18 mouse cellular contexts compared by ENCODE assay signal in the genomic region with DNA sequence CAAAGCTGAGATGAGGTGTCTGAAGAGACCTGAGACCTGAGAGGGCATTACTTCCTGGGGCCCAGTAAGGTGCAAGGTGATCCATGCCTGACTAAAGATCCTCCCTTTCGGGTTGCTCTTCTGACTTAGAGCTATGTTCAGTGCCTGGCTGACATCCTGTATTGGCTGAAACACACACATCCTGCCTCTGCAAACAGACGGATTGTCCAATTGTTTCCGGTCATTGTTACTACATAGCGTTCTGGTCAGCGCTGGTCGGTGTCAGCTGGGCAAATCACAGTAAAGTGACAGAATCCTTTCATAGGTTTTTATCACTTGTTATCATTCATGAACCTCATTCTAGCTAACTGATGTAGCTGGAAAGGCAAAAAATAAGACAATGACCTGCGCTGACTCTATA.
DNase-seq lines count a peak whose midpoint lies in the region; ATAC-seq and TF ChIP-seq lines count a peak whose summit lies in the region.
"Had no signal": no experiment of that assay in that cellular context is flagged by ENCODE, and none has a peak within 500 bp of the region (broad histone marks: within the 10 kb centered on the region; RNA-seq: fewer than 3 reads in every experiment).

No protein-coding gene starts in this region.

- no peaks in the 10 kb centered on the region for H3K36me3 ChIP-seq in forebrain, embryonic 11.5 days (ENCODE audit: control insufficient read depth, insufficient read depth, low read length)
- no peaks in the 10 kb centered on the region for H3K36me3 ChIP-seq in forebrain, postnatal 0 days (ENCODE audit: insufficient read depth)
- H3K36me3 ChIP-seq in kidney, embryonic 15.5 days = no peaks in the 10 kb centered on the region
- H3K36me3 ChIP-seq: embryonic facial prominence, embryonic 15.5 days; forebrain, embryonic 10.5 days; hindbrain, embryonic 13.5 days; intestine, embryonic 15.5 days; limb, embryonic 10.5 days had no signal

- TF ChIP-seq CTCF in forebrain, postnatal 0 days (IDR thresholded peaks at IDR 0.05; ENCODE audit: low read depth) = no peak

- no peaks in the 10 kb centered on the region for H3K9me3 ChIP-seq in forebrain, embryonic 11.5 days (ENCODE audit: control insufficient read depth, low read length)
- H3K9me3 ChIP-seq in forebrain, postnatal 0 days (ENCODE audit: low read length) = no peaks in the 10 kb centered on the region
- no peaks in the 10 kb centered on the region for H3K9me3 ChIP-seq in kidney, embryonic 15.5 days (replicated peaks)
- H3K9me3 ChIP-seq: embryonic facial prominence, embryonic 15.5 days; forebrain, embryonic 10.5 days; hindbrain, embryonic 13.5 days; intestine, embryonic 15.5 days; limb, embryonic 10.5 days had no signal

- no peaks in the 10 kb centered on the region for H3K4me1 ChIP-seq in forebrain, embryonic 11.5 days (replicated peaks; ENCODE audit: control insufficient read depth, insufficient read depth, low read length)
- H3K4me1 ChIP-seq in forebrain, postnatal 0 days (ENCODE audit: insufficient read depth) = 0 out of 2 replicates have a peak, but pooled peaks cover 2% of the 10 kb centered on the region
- no peaks in the 10 kb centered on the region for H3K4me1 ChIP-seq in kidney, embryonic 15.5 days
- no peaks in the 10 kb centered on the region for H3K4me1 ChIP-seq in brown adipose tissue, adult 24 weeks (ENCODE audit: control insufficient read depth, insufficient read depth, insufficient read length, low read length)
- H3K4me1 ChIP-seq: embryonic facial prominence, embryonic 15.5 days; intestine, embryonic 15.5 days had no signal

- no peak for DNase-seq in forebrain, embryonic 11.5 days (ENCODE audit: low spot score)
- DNase-seq in forebrain, postnatal 0 days = no peak
- no peak for DNase-seq in kidney, postnatal 25 days
- peak; percentile 55 for DNase-seq in lung, postnatal 25 days (ENCODE audit: low spot score)
- DNase-seq in frontal cortex, adult 2 months (ENCODE audit: extremely low spot score in 1 of 2, low spot score in 1 of 2) = no peak
- no peak for DNase-seq in MN1 (ENCODE audit: low spot score)

- no peak overlapping the region for H3K4me3 ChIP-seq in forebrain, embryonic 11.5 days (ENCODE audit: low read depth, low read length)
- no peak overlapping the region for H3K4me3 ChIP-seq in forebrain, postnatal 0 days (ENCODE audit: low read depth, low read length)
- no peak overlapping the region for H3K4me3 ChIP-seq in kidney, embryonic 15.5 days (replicated peaks)
- H3K4me3 ChIP-seq in brown adipose tissue, adult 24 weeks (ENCODE audit: insufficient read depth, low read depth, low read length) = no peak overlapping the region
- H3K4me3 ChIP-seq: embryonic facial prominence, embryonic 15.5 days; forebrain, embryonic 10.5 days; hindbrain, embryonic 13.5 days; intestine, embryonic 15.5 days; limb, embryonic 10.5 days had no signal

- H3K9ac ChIP-seq in forebrain, embryonic 11.5 days (ENCODE audit: low read length) = no peak overlapping the region
- no peak overlapping the region for H3K9ac ChIP-seq in forebrain, postnatal 0 days
- H3K9ac ChIP-seq in kidney, embryonic 15.5 days = no peak overlapping the region
- H3K9ac ChIP-seq: embryonic facial prominence, embryonic 15.5 days; hindbrain, embryonic 13.5 days; intestine, embryonic 15.5 days had no signal

- ATAC-seq in forebrain, embryonic 11.5 days (replicated peaks; ENCODE audit: low FRiP score) = peak; percentile 66
- ATAC-seq in forebrain, postnatal 0 days = no peak
- peak; percentile 43; the same call in 1 of the 2 replicates for ATAC-seq in kidney, embryonic 15.5 days (replicated peaks; ENCODE audit: low FRiP score)
- ATAC-seq: activated CD4-positive, CD25-positive, alpha-beta regulatory T cell, adult 4 months; Patski had no signal

- 84% methylated on average over 7 of the region's 7 CpGs for WGBS in forebrain, embryonic 11.5 days
- 74% methylated on average over 7 of the region's 7 CpGs for WGBS in forebrain, postnatal 0 days
- WGBS in kidney, embryonic 15.5 days = 70% methylated on average over 7 of the region's 7 CpGs

- no peak overlapping the region for H3K27ac ChIP-seq in forebrain, embryonic 11.5 days (ENCODE audit: low read depth, low read length)
- no peak overlapping the region for H3K27ac ChIP-seq in forebrain, postnatal 0 days (ENCODE audit: low read depth, low read length)
- H3K27ac ChIP-seq in kidney, embryonic 15.5 days = no peak overlapping the region
- H3K27ac ChIP-seq in brown adipose tissue, adult 24 weeks (replicated peaks; ENCODE audit: low read depth, low read length) = peak overlapping the region; percentile 36; the same call in 1 of the 2 replicates
- H3K27ac ChIP-seq: embryonic facial prominence, embryonic 15.5 days; forebrain, embryonic 10.5 days; hindbrain, embryonic 13.5 days; intestine, embryonic 15.5 days; limb, embryonic 10.5 days; macrophage had no signal

- no peaks in the 10 kb centered on the region for H3K27me3 ChIP-seq in forebrain, embryonic 11.5 days (ENCODE audit: control insufficient read depth, insufficient read depth, low read length)
- H3K27me3 ChIP-seq in forebrain, postnatal 0 days (ENCODE audit: insufficient read depth, low read length) = no peaks in the 10 kb centered on the region
- peaks cover 12% of the 10 kb centered on the region for H3K27me3 ChIP-seq in kidney, embryonic 15.5 days
- H3K27me3 ChIP-seq: embryonic facial prominence, embryonic 15.5 days; hindbrain, embryonic 13.5 days; intestine, embryonic 15.5 days had no signal

- H3K4me2 ChIP-seq in forebrain, embryonic 11.5 days (ENCODE audit: low read depth, low read length, severe bottlenecking) = no peak overlapping the region
- H3K4me2 ChIP-seq in forebrain, postnatal 0 days (ENCODE audit: low read depth) = no peak overlapping the region
- H3K4me2 ChIP-seq in kidney, embryonic 15.5 days = no peak overlapping the region
- H3K4me2 ChIP-seq: embryonic facial prominence, embryonic 15.5 days; heart, embryonic 11.5 days; hindbrain, embryonic 13.5 days; intestine, embryonic 15.5 days; liver, embryonic 11.5 days had no signal
